Mouse (Mus musculus): Measurements from ENCODE around the gene Olfr1444. TPM values are rescaled to one million over a fixed set of nuclear protein-coding genes. Genes with fewer than 3 reads are reported as not detected.

Gene Olfr1444
- 0.65 TPM for polyA plus RNA-seq (2015; fragmentation: Illumina TruSeq; extraction: RNeasy Lipid Tissue Mini Kit (QIAGEN cat#74804); ENCODE audit: insufficient read depth, low replicate concordance)

GRCm38 (mm10) chr19:12856983-12857382 lies at the start of gene Olfr1444:
Gene Olfr1444 (plus strand): TSS chr19:12857283.

GRCm38 (mm10) chr19:12846382-12846781 lies 10.7 kb upstream of the Olfr1444 start, which contains the start of gene Gm5244:
Gene Gm5244 (plus strand): TSS chr19:12846682.

GRCm38 (mm10) chr19:12883555-12883954 lies 26.5 kb downstream of the Olfr1444 start, which contains the start of gene Olfr1445:
Gene Olfr1445 (plus strand): TSS chr19:12883855.

GRCm38 (mm10) chr19:12893424-12893823 lies 36.3 kb downstream of the Olfr1444 start, which contains the start of gene Olfr1446:
Gene Olfr1446 (minus strand): TSS chr19:12893524.

GRCm38 (mm10) chr19:12903643-12904042 lies 46.6 kb downstream of the Olfr1444 start, which contains the start of gene Olfr1447:
Gene Olfr1447 (minus strand): TSS chr19:12903743.

Other genes starting within 250 kb of the Olfr1444 start
- gene Glyat, start 224.0 kb upstream of the Olfr1444 start, polyA plus RNA-seq (2015; fragmentation: Illumina TruSeq; extraction: RNeasy Lipid Tissue Mini Kit (QIAGEN cat#74804); ENCODE audit: insufficient read depth, low replicate concordance) = not detected
- not detected for gene Olfr1442, start 186.8 kb upstream of the Olfr1444 start, polyA plus RNA-seq (2015; fragmentation: Illumina TruSeq; extraction: RNeasy Lipid Tissue Mini Kit (QIAGEN cat#74804); ENCODE audit: insufficient read depth, low replicate concordance)
- not detected for gene Olfr1443, start 179.2 kb upstream of the Olfr1444 start, polyA plus RNA-seq (2015; fragmentation: Illumina TruSeq; extraction: RNeasy Lipid Tissue Mini Kit (QIAGEN cat#74804); ENCODE audit: insufficient read depth, low replicate concordance)
- not detected for gene Keg1, start 161.5 kb upstream of the Olfr1444 start, polyA plus RNA-seq (2015; fragmentation: Illumina TruSeq; extraction: RNeasy Lipid Tissue Mini Kit (QIAGEN cat#74804); ENCODE audit: insufficient read depth, low replicate concordance)
- gene Cntf, start 91.7 kb upstream of the Olfr1444 start, polyA plus RNA-seq (2015; fragmentation: Illumina TruSeq; extraction: RNeasy Lipid Tissue Mini Kit (QIAGEN cat#74804); ENCODE audit: insufficient read depth, low replicate concordance) = 3.0 TPM
- gene Zfp91, start 61.2 kb upstream of the Olfr1444 start, polyA plus RNA-seq (2015; fragmentation: Illumina TruSeq; extraction: RNeasy Lipid Tissue Mini Kit (QIAGEN cat#74804); ENCODE audit: insufficient read depth, low replicate concordance) = 89.9 TPM
- gene Lpxn, start 61.1 kb upstream of the Olfr1444 start, polyA plus RNA-seq (2015; fragmentation: Illumina TruSeq; extraction: RNeasy Lipid Tissue Mini Kit (QIAGEN cat#74804); ENCODE audit: insufficient read depth, low replicate concordance) = 86.4 TPM
- gene Gm5244, start 10.6 kb upstream of the Olfr1444 start, polyA plus RNA-seq (2015; fragmentation: Illumina TruSeq; extraction: RNeasy Lipid Tissue Mini Kit (QIAGEN cat#74804); ENCODE audit: insufficient read depth, low replicate concordance) = 0.37 TPM
- gene Olfr1445, start 26.6 kb downstream of the Olfr1444 start, polyA plus RNA-seq (2015; fragmentation: Illumina TruSeq; extraction: RNeasy Lipid Tissue Mini Kit (QIAGEN cat#74804); ENCODE audit: insufficient read depth, low replicate concordance) = not detected
- gene Olfr1446, start 36.2 kb downstream of the Olfr1444 start, polyA plus RNA-seq (2015; fragmentation: Illumina TruSeq; extraction: RNeasy Lipid Tissue Mini Kit (QIAGEN cat#74804); ENCODE audit: insufficient read depth, low replicate concordance) = not detected
- not detected for gene Olfr1447, start 46.5 kb downstream of the Olfr1444 start, polyA plus RNA-seq (2015; fragmentation: Illumina TruSeq; extraction: RNeasy Lipid Tissue Mini Kit (QIAGEN cat#74804); ENCODE audit: insufficient read depth, low replicate concordance)
- gene Olfr1448, start 67.1 kb downstream of the Olfr1444 start, polyA plus RNA-seq (2015; fragmentation: Illumina TruSeq; extraction: RNeasy Lipid Tissue Mini Kit (QIAGEN cat#74804); ENCODE audit: insufficient read depth, low replicate concordance) = not detected
- gene Olfr1449, start 73.6 kb downstream of the Olfr1444 start, polyA plus RNA-seq (2015; fragmentation: Illumina TruSeq; extraction: RNeasy Lipid Tissue Mini Kit (QIAGEN cat#74804); ENCODE audit: insufficient read depth, low replicate concordance) = not detected
- not detected for gene Olfr1450, start 93.0 kb downstream of the Olfr1444 start, polyA plus RNA-seq (2015; fragmentation: Illumina TruSeq; extraction: RNeasy Lipid Tissue Mini Kit (QIAGEN cat#74804); ENCODE audit: insufficient read depth, low replicate concordance)
- gene Olfr1451, start 137.7 kb downstream of the Olfr1444 start, polyA plus RNA-seq (2015; fragmentation: Illumina TruSeq; extraction: RNeasy Lipid Tissue Mini Kit (QIAGEN cat#74804); ENCODE audit: insufficient read depth, low replicate concordance) = not detected
- not detected for gene Olfr1453, start 171.0 kb downstream of the Olfr1444 start, polyA plus RNA-seq (2015; fragmentation: Illumina TruSeq; extraction: RNeasy Lipid Tissue Mini Kit (QIAGEN cat#74804); ENCODE audit: insufficient read depth, low replicate concordance)
- not detected for gene Olfr1454, start 203.3 kb downstream of the Olfr1444 start, polyA plus RNA-seq (2015; fragmentation: Illumina TruSeq; extraction: RNeasy Lipid Tissue Mini Kit (QIAGEN cat#74804); ENCODE audit: insufficient read depth, low replicate concordance)
- not detected for gene Olfr1457, start 240.6 kb downstream of the Olfr1444 start, polyA plus RNA-seq (2015; fragmentation: Illumina TruSeq; extraction: RNeasy Lipid Tissue Mini Kit (QIAGEN cat#74804); ENCODE audit: insufficient read depth, low replicate concordance)
- not detected for gene Olfr1458, start 249.5 kb downstream of the Olfr1444 start, polyA plus RNA-seq (2015; fragmentation: Illumina TruSeq; extraction: RNeasy Lipid Tissue Mini Kit (QIAGEN cat#74804); ENCODE audit: insufficient read depth, low replicate concordance)

Data from spleen, adult 10 weeks (tissue).